Comparison of ENCODE assay signal across 21 mouse cellular contexts in the genomic region with DNA sequence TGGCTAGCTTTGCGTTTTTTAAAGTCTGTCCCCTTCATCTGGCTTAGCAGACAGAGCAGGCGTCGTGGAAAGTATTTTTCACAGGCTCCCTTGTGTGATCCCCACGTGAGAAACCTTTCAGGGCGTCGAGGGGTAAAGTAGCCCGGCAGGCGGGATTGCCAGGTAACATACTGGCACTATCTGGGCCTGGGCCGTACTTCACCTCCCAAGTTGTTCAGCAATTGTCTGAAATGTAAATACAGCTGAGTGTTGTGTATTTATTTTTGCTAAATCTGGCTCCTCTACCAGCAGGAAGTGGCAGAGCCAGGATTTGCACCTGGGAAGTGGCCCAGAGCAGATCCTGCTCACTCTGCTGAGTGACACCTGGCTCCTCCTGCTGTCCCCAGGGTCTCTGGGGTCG. TPM values are rescaled to one million over a fixed set of nuclear protein-coding genes. Genes with fewer than 3 reads are reported as not detected.
DNase-seq lines count a peak whose midpoint lies in the region; ATAC-seq and TF ChIP-seq lines count a peak whose summit lies in the region.
"Had no signal": no experiment of that assay in that cellular context is flagged by ENCODE, and none has a peak within 500 bp of the region (broad histone marks: within the 10 kb centered on the region; RNA-seq: fewer than 3 reads in every experiment).

No protein-coding gene starts in this region.

- TF ChIP-seq POLR2A in limb, embryonic 14.5 days (IDR thresholded peaks at IDR 0.05; ENCODE audit: borderline replicate concordance, extremely low read depth, insufficient read depth, insufficient read length), result no peak

- no peak overlapping the region for H3K4me2 ChIP-seq in liver, embryonic 15.5 days
- no peak overlapping the region for H3K4me2 ChIP-seq in limb, embryonic 14.5 days (replicated peaks; ENCODE audit: low read depth, low read length, severe bottlenecking)
- H3K4me2 ChIP-seq in lung, embryonic 15.5 days, result no peak overlapping the region
- no peak overlapping the region for H3K4me2 ChIP-seq in stomach, embryonic 14.5 days (replicated peaks; ENCODE audit: low read depth, low read length)
- H3K4me2 ChIP-seq in midbrain, embryonic 11.5 days, result no peak overlapping the region
- H3K4me2 ChIP-seq: hindbrain, embryonic 15.5 days; neural tube, embryonic 12.5 days had no signal

- H3K36me3 ChIP-seq in liver, embryonic 15.5 days (replicated peaks), result no peaks in the 10 kb centered on the region
- H3K36me3 ChIP-seq in limb, embryonic 14.5 days (ENCODE audit: control insufficient read depth, insufficient read depth, low read length), result peaks cover 9% of the 10 kb centered on the region
- no peaks in the 10 kb centered on the region for H3K36me3 ChIP-seq in lung, embryonic 15.5 days
- no peaks in the 10 kb centered on the region for H3K36me3 ChIP-seq in stomach, embryonic 14.5 days (ENCODE audit: control insufficient read depth, insufficient read depth, low read length)
- H3K36me3 ChIP-seq in midbrain, embryonic 11.5 days (ENCODE audit: control insufficient read depth, insufficient read depth, low read length), result no peaks in the 10 kb centered on the region
- H3K36me3 ChIP-seq: hindbrain, embryonic 15.5 days; neural tube, embryonic 12.5 days had no signal

- H3K4me3 ChIP-seq in liver, embryonic 15.5 days (replicated peaks), result no peak overlapping the region
- no peak overlapping the region for H3K4me3 ChIP-seq in limb, embryonic 14.5 days (replicated peaks; ENCODE audit: low read length)
- no peak overlapping the region for H3K4me3 ChIP-seq in lung, embryonic 15.5 days
- H3K4me3 ChIP-seq in stomach, embryonic 14.5 days (ENCODE audit: low read depth, low read length), result no peak overlapping the region
- no peak overlapping the region for H3K4me3 ChIP-seq in midbrain, embryonic 11.5 days (ENCODE audit: low read depth, low read length)
- H3K4me3 ChIP-seq: erythroblast, embryonic 14.5 days; heart, adult 2 months; hindbrain, embryonic 15.5 days; left cerebral cortex, adult 2 months; neural tube, embryonic 12.5 days had no signal

- H3K9me3 ChIP-seq in liver, embryonic 15.5 days (replicated peaks), result no peaks in the 10 kb centered on the region
- no peaks in the 10 kb centered on the region for H3K9me3 ChIP-seq in limb, embryonic 14.5 days (ENCODE audit: control insufficient read depth, low read length)
- H3K9me3 ChIP-seq in lung, embryonic 15.5 days, result no peaks in the 10 kb centered on the region
- H3K9me3 ChIP-seq in stomach, embryonic 14.5 days (ENCODE audit: control insufficient read depth, low read depth, low read length), result no peaks in the 10 kb centered on the region
- H3K9me3 ChIP-seq in midbrain, embryonic 11.5 days (ENCODE audit: control insufficient read depth, low read length), result no peaks in the 10 kb centered on the region
- H3K9me3 ChIP-seq: hindbrain, embryonic 15.5 days; neural tube, embryonic 12.5 days had no signal

- no peak for ATAC-seq in liver, embryonic 15.5 days (ENCODE audit: insufficient read depth)
- no peak for ATAC-seq in limb, embryonic 14.5 days (ENCODE audit: low FRiP score, low read depth)
- no peak for ATAC-seq in lung, embryonic 15.5 days (ENCODE audit: borderline replicate concordance, extremely low read depth, low FRiP score, low TSS enrichment)
- ATAC-seq in stomach, embryonic 14.5 days (ENCODE audit: insufficient number of reproducible peaks, insufficient read depth, low FRiP score, low read depth), result no peak
- ATAC-seq in midbrain, embryonic 11.5 days (ENCODE audit: low FRiP score), result no peak
- ATAC-seq: forebrain, embryonic 14.5 days; intestine, postnatal 0 days had no signal

- H3K27me3 ChIP-seq in liver, embryonic 15.5 days, result peaks cover 58% of the 10 kb centered on the region
- no peaks in the 10 kb centered on the region for H3K27me3 ChIP-seq in limb, embryonic 14.5 days (ENCODE audit: control insufficient read depth, insufficient read depth, low read length)
- H3K27me3 ChIP-seq in lung, embryonic 15.5 days, result no peaks in the 10 kb centered on the region
- H3K27me3 ChIP-seq in stomach, embryonic 14.5 days (ENCODE audit: control insufficient read depth, insufficient read depth, low read length), result no peaks in the 10 kb centered on the region
- no peaks in the 10 kb centered on the region; the same call in 1 of the 2 replicates for H3K27me3 ChIP-seq in midbrain, embryonic 11.5 days (ENCODE audit: control insufficient read depth, insufficient read depth, low read length)
- H3K27me3 ChIP-seq: hindbrain, embryonic 15.5 days; neural tube, embryonic 12.5 days had no signal

- no peak for DNase-seq in liver
- no peak for DNase-seq in limb, embryonic 14.5 days (ENCODE audit: low spot score)
- DNase-seq in midbrain, embryonic 11.5 days (ENCODE audit: low spot score, missing footprints), result no peak
- no peak for DNase-seq in adrenal gland, postnatal 25 days
- DNase-seq in kidney, adult 9 months, result no peak
- DNase-seq: adrenal gland, adult 2 months; cerebellum, postnatal 10 days; heart, adult 2 months; kidney, postnatal 14 days; right cerebral cortex, postnatal 4 days; thymus, adult 2 months had no signal

- 0 out of 2 replicates have a peak overlapping the region, but pooled peaks have one; percentile 19 for H3K27ac ChIP-seq in liver, embryonic 15.5 days (replicated peaks)
- peak overlapping the region; percentile 58 for H3K27ac ChIP-seq in limb, embryonic 14.5 days (replicated peaks; ENCODE audit: low read depth, low read length)
- peak overlapping the region; percentile 4; the same call in 1 of the 2 replicates for H3K27ac ChIP-seq in lung, embryonic 15.5 days
- peak overlapping the region; percentile 30; the same call in 1 of the 2 replicates for H3K27ac ChIP-seq in stomach, embryonic 14.5 days (ENCODE audit: low read length)
- H3K27ac ChIP-seq in midbrain, embryonic 11.5 days (ENCODE audit: low read depth, low read length), result no peak overlapping the region
- H3K27ac ChIP-seq: heart, adult 2 months; hindbrain, embryonic 15.5 days; left cerebral cortex, adult 2 months; liver, embryonic 14.5 days; neural tube, embryonic 12.5 days had no signal

- WGBS in liver, embryonic 15.5 days (ENCODE audit: insufficient replicate concordance), result 44% methylated on average over 10 of the region's 10 CpGs
- 57% methylated on average over 10 of the region's 10 CpGs for WGBS in limb, embryonic 14.5 days
- WGBS in lung, embryonic 15.5 days, result 27% methylated on average over 10 of the region's 10 CpGs
- 36% methylated on average over 10 of the region's 10 CpGs for WGBS in stomach, embryonic 14.5 days
- WGBS in midbrain, embryonic 11.5 days, result 69% methylated on average over 10 of the region's 10 CpGs

- H3K9ac ChIP-seq in liver, embryonic 15.5 days, result no peak overlapping the region
- H3K9ac ChIP-seq in limb, embryonic 14.5 days (ENCODE audit: low read depth, low read length, severe bottlenecking), result no peak overlapping the region
- no peak overlapping the region for H3K9ac ChIP-seq in lung, embryonic 15.5 days
- H3K9ac ChIP-seq in stomach, embryonic 14.5 days (replicated peaks; ENCODE audit: low read depth, low read length), result no peak overlapping the region
- H3K9ac ChIP-seq in midbrain, embryonic 11.5 days (ENCODE audit: low read length), result no peak overlapping the region
- H3K9ac ChIP-seq: hindbrain, embryonic 15.5 days; liver, embryonic 14.5 days; neural tube, embryonic 12.5 days had no signal

- peaks cover 14% of the 10 kb centered on the region; the same call in 1 of the 2 replicates for H3K4me1 ChIP-seq in liver, embryonic 15.5 days (replicated peaks)
- H3K4me1 ChIP-seq in limb, embryonic 14.5 days (ENCODE audit: control insufficient read depth, insufficient read depth, low read length), result peaks cover 41% of the 10 kb centered on the region
- H3K4me1 ChIP-seq in lung, embryonic 15.5 days, result peaks cover 36% of the 10 kb centered on the region
- H3K4me1 ChIP-seq in stomach, embryonic 14.5 days (ENCODE audit: control insufficient read depth, insufficient read depth, low read length), result peaks cover 45% of the 10 kb centered on the region
- peaks cover 18% of the 10 kb centered on the region for H3K4me1 ChIP-seq in midbrain, embryonic 11.5 days (ENCODE audit: control insufficient read depth, insufficient read depth, low read length)

RNA-seq across cellular contexts. Expression of gene Asap3, which starts 10.9 kb away (rescaled TPM):
- 2.5 and 3.0 TPM in 2 replicates for polyA plus RNA-seq in liver, embryonic 15.5 days (2015; fragmentation: Nextera tagmentation; extraction: Ambion mirVana)
- polyA plus RNA-seq in limb, embryonic 14.5 days (2012; rRNA removed), result 22.9 and 26.6 TPM in 2 replicates
- 12.0 and 14.6 TPM in 2 replicates for polyA plus RNA-seq in limb, embryonic 14.5 days (2014; fragmentation: Nextera tagmentation; extraction: Ambion mirVana)
- polyA plus RNA-seq in lung, embryonic 15.5 days (2015; fragmentation: Nextera tagmentation; extraction: Ambion mirVana), result 6.5 and 8.1 TPM in 2 replicates
- polyA plus RNA-seq in stomach, embryonic 14.5 days (2014; fragmentation: Nextera tagmentation; extraction: Ambion mirVana), result 5.1 and 5.6 TPM in 2 replicates
- 2.8 and 3.2 TPM in 2 replicates for polyA plus RNA-seq in midbrain, embryonic 11.5 days (2014; fragmentation: Nextera tagmentation; extraction: Ambion mirVana)
- total RNA-seq in adrenal gland, postnatal 25 days (2021), result 1.8 and 2.8 TPM in 2 replicates

RNA-seq across cellular contexts. Expression of gene Tcea3, which starts 30.5 kb away (rescaled TPM):
- polyA plus RNA-seq in liver, embryonic 15.5 days (2015; fragmentation: Nextera tagmentation; extraction: Ambion mirVana), result 19.2 and 20.9 TPM in 2 replicates
- 4.7 and 8.0 TPM in 2 replicates for polyA plus RNA-seq in limb, embryonic 14.5 days (2012; rRNA removed)
- 17.4 and 20.6 TPM in 2 replicates for polyA plus RNA-seq in limb, embryonic 14.5 days (2014; fragmentation: Nextera tagmentation; extraction: Ambion mirVana)
- polyA plus RNA-seq in lung, embryonic 15.5 days (2015; fragmentation: Nextera tagmentation; extraction: Ambion mirVana), result 16.9 and 17.2 TPM in 2 replicates
- 19.7 and 19.8 TPM in 2 replicates for polyA plus RNA-seq in stomach, embryonic 14.5 days (2014; fragmentation: Nextera tagmentation; extraction: Ambion mirVana)
- polyA plus RNA-seq in midbrain, embryonic 11.5 days (2014; fragmentation: Nextera tagmentation; extraction: Ambion mirVana), result 1.5 and 1.7 TPM in 2 replicates
- total RNA-seq in adrenal gland, postnatal 25 days (2021), result 2.3 TPM in 2 replicates
- polyA plus RNA-seq: erythroblast, embryonic 14.5 days had no signal

RNA-seq across cellular contexts. Expression of gene E2f2, which starts 44.9 kb away (rescaled TPM):
- polyA plus RNA-seq in liver, embryonic 15.5 days (2015; fragmentation: Nextera tagmentation; extraction: Ambion mirVana), result 85.3 and 95.6 TPM in 2 replicates
- polyA plus RNA-seq in limb, embryonic 14.5 days (2012; rRNA removed), result 8.9 and 9.4 TPM in 2 replicates
- polyA plus RNA-seq in limb, embryonic 14.5 days (2014; fragmentation: Nextera tagmentation; extraction: Ambion mirVana), result 5.9 and 6.8 TPM in 2 replicates
- 13.7 and 16.1 TPM in 2 replicates for polyA plus RNA-seq in lung, embryonic 15.5 days (2015; fragmentation: Nextera tagmentation; extraction: Ambion mirVana)
- polyA plus RNA-seq in stomach, embryonic 14.5 days (2014; fragmentation: Nextera tagmentation; extraction: Ambion mirVana), result 3.5 and 4.4 TPM in 2 replicates
- polyA plus RNA-seq in midbrain, embryonic 11.5 days (2014; fragmentation: Nextera tagmentation; extraction: Ambion mirVana), result 6.8 and 8.0 TPM in 2 replicates
- total RNA-seq in adrenal gland, postnatal 25 days (2021), result 4.1 and 4.8 TPM in 2 replicates
